8 mouse cellular contexts compared by ENCODE assay signal in the genomic region with DNA sequence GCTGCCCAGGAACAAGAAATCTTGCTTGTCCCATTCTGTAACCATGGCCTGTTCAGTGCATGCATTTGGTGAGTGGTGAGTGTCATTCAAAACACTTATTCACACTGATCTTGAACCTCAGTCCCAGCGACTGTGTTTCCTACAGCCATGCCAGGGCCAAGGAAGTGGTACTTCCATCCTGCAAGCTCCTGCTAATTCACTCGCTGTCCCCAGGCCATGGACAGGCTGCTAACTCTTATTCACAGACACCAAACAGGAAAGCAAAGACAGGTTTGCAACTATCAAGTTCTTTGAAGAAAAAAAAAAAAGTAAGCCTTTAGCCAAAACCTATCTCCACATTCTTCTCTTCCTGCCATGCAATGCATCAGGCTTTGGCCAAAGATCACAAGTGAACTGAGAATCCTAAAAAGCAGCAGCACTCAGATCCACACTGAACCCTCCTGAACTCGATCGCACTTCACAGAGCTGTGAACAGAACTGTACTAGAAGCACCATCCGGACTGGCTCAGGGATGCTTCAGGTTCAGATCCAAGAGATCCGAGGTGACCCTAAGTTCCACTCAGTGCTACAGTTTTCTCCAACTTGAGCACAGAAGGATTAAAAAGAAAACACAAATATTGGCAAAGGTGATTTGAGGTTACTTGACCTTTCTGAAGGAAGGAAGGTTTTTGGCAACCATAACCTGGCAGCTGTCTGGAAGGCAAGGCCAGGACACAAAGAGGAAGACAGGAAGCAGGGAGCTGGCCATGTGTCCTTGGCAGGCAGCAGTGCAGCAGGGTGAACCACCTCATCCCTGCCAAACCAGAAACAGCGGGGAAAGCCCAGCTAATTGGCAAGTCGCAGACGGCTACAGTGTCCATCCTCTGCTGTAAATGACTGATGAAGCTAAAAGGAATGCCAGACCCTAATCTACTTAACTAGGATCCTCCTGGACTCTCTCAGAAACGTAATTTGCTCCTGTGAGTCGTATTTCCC.
A peak's percentile ranks its signal among the peaks of the same experiment; 100 is the strongest.
DNase-seq lines count a peak whose midpoint lies in the region; ATAC-seq and TF ChIP-seq lines count a peak whose summit lies in the region.

No protein-coding gene starts in this region.

- no peak for TF ChIP-seq CTCF in brain, embryonic 14.5 days (IDR thresholded peaks at IDR 0.05; ENCODE audit: borderline replicate concordance, extremely low read depth, insufficient read depth, insufficient read length)
- TF ChIP-seq CTCF in lung, embryonic 14.5 days (IDR thresholded peaks at IDR 0.05; ENCODE audit: low read depth): no peak
- no peak for TF ChIP-seq CTCF in stomach, postnatal 0 days (IDR thresholded peaks at IDR 0.05; ENCODE audit: low read depth)

- peak; percentile 64 for ATAC-seq in forebrain, embryonic 16.5 days
- ATAC-seq in hindbrain, embryonic 13.5 days (ENCODE audit: low FRiP score): peak; percentile 46; the same call in 1 of the 2 replicates
- peak; percentile 53; the same call in 1 of the 2 replicates for ATAC-seq in lung, embryonic 14.5 days (ENCODE audit: insufficient read depth)
- ATAC-seq in stomach, postnatal 0 days (ENCODE audit: low FRiP score, low TSS enrichment): peak; percentile 59; the same call in 1 of the 2 replicates

- H3K4me1 ChIP-seq in forebrain, embryonic 16.5 days (replicated peaks; ENCODE audit: control insufficient read depth, insufficient read depth, low read length): peaks cover 50% of the 10 kb centered on the region
- peaks cover 36% of the 10 kb centered on the region for H3K4me1 ChIP-seq in hindbrain, embryonic 13.5 days (replicated peaks)
- peaks cover 41% of the 10 kb centered on the region for H3K4me1 ChIP-seq in lung, embryonic 14.5 days (ENCODE audit: insufficient read depth)
- H3K4me1 ChIP-seq in stomach, postnatal 0 days (replicated peaks; ENCODE audit: control insufficient read depth, insufficient read depth): peaks cover 8% of the 10 kb centered on the region

- no peak for TF ChIP-seq EP300 in stomach, postnatal 0 days (optimal IDR thresholded peaks at IDR 0.05)

- WGBS in forebrain, embryonic 16.5 days: 38% methylated on average over 11 of the region's 11 CpGs
- 57% methylated on average over 11 of the region's 11 CpGs for WGBS in hindbrain, embryonic 13.5 days
- 41% methylated on average over 11 of the region's 11 CpGs for WGBS in lung, embryonic 14.5 days
- whole genome bisulfite sequencing in stomach, postnatal 0 days: 46% methylated on average over 11 of the region's 11 CpGs

- H3K27me3 ChIP-seq in forebrain, embryonic 16.5 days (replicated peaks; ENCODE audit: control insufficient read depth, insufficient read depth, low read length): no peaks in the 10 kb centered on the region
- H3K27me3 ChIP-seq in hindbrain, embryonic 13.5 days: no peaks in the 10 kb centered on the region
- no peaks in the 10 kb centered on the region for H3K27me3 ChIP-seq in lung, embryonic 14.5 days (ENCODE audit: insufficient read depth, low read length)
- no peaks in the 10 kb centered on the region for H3K27me3 ChIP-seq in stomach, postnatal 0 days (ENCODE audit: control insufficient read depth, insufficient read depth, low read length)

- H3K9me3 ChIP-seq in forebrain, embryonic 16.5 days (ENCODE audit: control insufficient read depth, low read length): no peaks in the 10 kb centered on the region
- no peaks in the 10 kb centered on the region for H3K9me3 ChIP-seq in hindbrain, embryonic 13.5 days
- no peaks in the 10 kb centered on the region for H3K9me3 ChIP-seq in lung, embryonic 14.5 days (ENCODE audit: low read depth, low read length)
- H3K9me3 ChIP-seq in stomach, postnatal 0 days (ENCODE audit: control insufficient read depth, low read length): no peaks in the 10 kb centered on the region

- TF ChIP-seq POLR2A in brain, embryonic 14.5 days (IDR thresholded peaks at IDR 0.05; ENCODE audit: borderline replicate concordance, extremely low read depth, insufficient read depth, insufficient read length, poor library complexity, severe bottlenecking): no peak

- no peak overlapping the region for H3K4me2 ChIP-seq in forebrain, embryonic 16.5 days (ENCODE audit: low read length)
- no peak overlapping the region for H3K4me2 ChIP-seq in hindbrain, embryonic 13.5 days
- peak overlapping the region; percentile 14; the same call in 1 of the 2 replicates for H3K4me2 ChIP-seq in lung, embryonic 14.5 days
- no peak overlapping the region for H3K4me2 ChIP-seq in stomach, postnatal 0 days (replicated peaks; ENCODE audit: low read depth)

- peak overlapping the region; percentile 64 for H3K27ac ChIP-seq in forebrain, embryonic 16.5 days (ENCODE audit: low read length)
- peak overlapping the region; percentile 69 for H3K27ac ChIP-seq in hindbrain, embryonic 13.5 days
- H3K27ac ChIP-seq in lung, embryonic 14.5 days (ENCODE audit: low read depth): peak overlapping the region; percentile 74
- peak overlapping the region; percentile 79 for H3K27ac ChIP-seq in stomach, postnatal 0 days (replicated peaks)

- H3K9ac ChIP-seq in forebrain, embryonic 16.5 days (replicated peaks; ENCODE audit: low read depth, low read length): no peak overlapping the region
- H3K9ac ChIP-seq in hindbrain, embryonic 13.5 days: no peak overlapping the region
- H3K9ac ChIP-seq in lung, embryonic 14.5 days: no peak overlapping the region
- H3K9ac ChIP-seq in stomach, postnatal 0 days (ENCODE audit: low read length): no peak overlapping the region

- H3K4me3 ChIP-seq in forebrain, embryonic 16.5 days (replicated peaks; ENCODE audit: low read length): no peak overlapping the region
- no peak overlapping the region for H3K4me3 ChIP-seq in hindbrain, embryonic 13.5 days
- no peak overlapping the region for H3K4me3 ChIP-seq in lung, embryonic 14.5 days (ENCODE audit: low read depth, low read length)
- no peak overlapping the region for H3K4me3 ChIP-seq in stomach, postnatal 0 days (ENCODE audit: low read depth, low read length)

- no peaks in the 10 kb centered on the region for H3K36me3 ChIP-seq in forebrain, embryonic 16.5 days (ENCODE audit: control insufficient read depth, insufficient read depth)
- H3K36me3 ChIP-seq in hindbrain, embryonic 13.5 days: no peaks in the 10 kb centered on the region
- no peaks in the 10 kb centered on the region for H3K36me3 ChIP-seq in lung, embryonic 14.5 days (ENCODE audit: insufficient read depth)
- no peaks in the 10 kb centered on the region for H3K36me3 ChIP-seq in stomach, postnatal 0 days (ENCODE audit: control insufficient read depth, insufficient read depth, low read length)

- DNase-seq in layer of hippocampus, postnatal 36 days: peak; percentile 41 to 43
- DNase-seq in layer of hippocampus, adult 9-10 months (ENCODE audit: low spot score): no peak
- peak; percentile 90 for DNase-seq in brain, embryonic 14.5 days (ENCODE audit: low read depth)
- DNase-seq in lung, embryonic 14.5 days: peak; percentile 59
- no peak for DNase-seq in stomach, postnatal 0 days (ENCODE audit: low spot score)
- no peak for DNase-seq in left cerebral cortex, adult 11 months (ENCODE audit: low spot score)

Comparison
In these comparisons a context has a peak if more than half of its experiments do, and no peak if none do; other contexts are left out.
1. DNase-seq: peak in layer of hippocampus, postnatal 36 days (2 of 2), brain, embryonic 14.5 days (single experiment) and lung, embryonic 14.5 days (single experiment); none in layer of hippocampus, adult 9-10 months (single experiment), stomach, postnatal 0 days (single experiment) and left cerebral cortex, adult 11 months (single experiment).
2. Peak in every context shown above with its lines, with median percentiles within 50 percentile points of each other: ATAC-seq and H3K27ac ChIP-seq.